8 mouse cellular contexts compared by ENCODE assay signal in genomic region chr4:116557306-116558121, GRCm38 (mm10). TPM values are rescaled to one million over a fixed set of nuclear protein-coding genes. Genes with fewer than 3 reads are reported as not detected.
DNase-seq lines count a peak whose midpoint lies in the region; ATAC-seq lines count a peak whose summit lies in the region.

Gene Gpbp1l1 (plus strand): TSS chr4:116557658.

- no peaks in the 10 kb centered on the region for H3K9me3 ChIP-seq in megakaryocyte, embryonic 14.5 days

- ATAC-seq in common myeloid progenitor, adult 5-6 weeks (replicated peaks; ENCODE audit: low read depth, poor library complexity, severe bottlenecking), result peak; percentile 80

- H3K36me3 ChIP-seq in megakaryocyte, embryonic 14.5 days (replicated peaks; ENCODE audit: low read length), result peaks cover 26% of the 10 kb centered on the region

- H3K27me3 ChIP-seq in megakaryocyte, embryonic 14.5 days (replicated peaks), result no peaks in the 10 kb centered on the region

- H3K4me1 ChIP-seq in megakaryocyte, embryonic 14.5 days, result peaks cover 30% of the 10 kb centered on the region

- DNase-seq in ZHBTc4 (ENCODE audit: low read depth, low spot score), result peak; percentile 98
- peak; percentile 97 for DNase-seq in gastrocnemius, adult 8-10 months (ENCODE audit: low spot score in 2 of 2)
- peak; percentile 69 for DNase-seq in hindlimb bud, embryonic 11.5 days (ENCODE audit: extremely low spot score, low read depth, low spot score)
- peak; percentile 97 for DNase-seq in left cerebral cortex, adult 8-10 months (ENCODE audit: low spot score in 2 of 2)
- DNase-seq in right cerebral cortex, postnatal 10 days (ENCODE audit: low spot score in 2 of 2), result peak; percentile 98
- peak; percentile 97 for DNase-seq in urinary bladder, postnatal 25 days (ENCODE audit: low spot score)

- peak within 1 kb of the TSS; percentile 99 for H3K4me3 ChIP-seq in megakaryocyte, embryonic 14.5 days (replicated peaks)

RNA-seq across cellular contexts. Expression of gene Gpbp1l1, which starts in this region (rescaled TPM):
- 123 and 150 TPM in 2 replicates for total RNA-seq in common myeloid progenitor, adult 5-6 weeks (2017)
- total RNA-seq in gastrocnemius, adult 8-10 months (2022), result 10 to 100 TPM; 36.3 to 45.8 (median 37.0) TPM
- total RNA-seq in left cerebral cortex, adult 8-10 months (2022), result 10 to 100 TPM; 40.2 to 57.7 (median 48.3) TPM
- 3.6 and 4.9 TPM in 2 replicates for polyA plus RNA-seq in megakaryocyte, embryonic 14.5 days (2012; ENCODE audit: insufficient read depth, low replicate concordance)

Comparison
In these comparisons a context has a peak if more than half of its experiments do, and no peak if none do; other contexts are left out.
1. Peak in every context shown above with its lines: DNase-seq, ATAC-seq and H3K4me3 ChIP-seq.